Mouse (Mus musculus) lung, adult 10 weeks (tissue): ENCODE results near the gene Tmem63a. TPM values are rescaled to one million over a fixed set of nuclear protein-coding genes. Genes with fewer than 3 reads are reported as not detected.

ENCODE experiments used
- polyA plus RNA-seq: library from polyadenylated mRNA; stranded (reverse); fragments of 350-450 nt; fragmentation: Illumina TruSeq; extraction: RNeasy Lipid Tissue Mini Kit (QIAGEN cat#74804); gene quantifications from one replicate; pipeline ENCODE4 v1.2.3, GENCODE M21; 2014; ENCODE audit warnings: low read depth, low replicate concordance; ENCODE audit not compliant: insufficient read depth

Tmem63a gene
- 24.2 TPM for polyA plus RNA-seq

GRCm38 (mm10) chr1:180942166-180943031 is at the start of gene Tmem63a:
Gene Tmem63a (plus strand): TSS chr1:180942344.

DNA sequence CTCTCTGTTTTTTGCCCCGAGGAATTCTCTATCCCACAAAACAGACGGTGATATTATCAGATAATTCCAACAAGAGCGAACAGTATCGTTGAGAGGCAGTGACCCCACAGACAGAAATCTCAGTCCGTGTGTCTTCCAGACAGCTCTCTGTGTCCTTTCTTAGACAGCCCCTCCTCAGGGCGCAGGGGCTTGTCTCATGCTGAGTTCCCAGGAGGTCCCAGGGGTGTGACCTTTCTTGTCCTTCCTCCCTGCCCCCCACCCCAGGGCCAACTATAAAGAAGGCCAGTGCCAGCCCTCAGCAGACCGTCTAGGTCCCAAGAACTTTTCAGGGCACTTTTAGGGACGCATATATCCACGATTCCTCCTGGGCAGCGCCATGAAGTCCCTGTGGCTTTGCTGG is 49.3 kb upstream of the Tmem63a start, which contains the start of gene Lefty2:
Lefty2 (plus strand) TSS at position 301 of the 400 bp plus-strand sequence.

GRCm38 (mm10) chr1:180904039-180904814 is 37.9 kb upstream of the Tmem63a start, which contains the start of gene Pycr2:
Gene Pycr2 (plus strand): TSS chr1:180904293.

GRCm38 (mm10) chr1:180934467-180935419 is 7.4 kb upstream of the Tmem63a start, which contains the start of gene Lefty1:
Gene Lefty1 (plus strand): TSS chr1:180935022.

GRCm38 (mm10) chr1:181020756-181021487 is 78.8 kb downstream of the Tmem63a start, which contains the start of gene Ephx1:
Gene Ephx1 (minus strand): TSS chr1:181020904.

Other genes starting within 250 kb of the Tmem63a start
- gene Mixl1, start 245.3 kb upstream of the Tmem63a start, polyA plus RNA-seq: not detected
- 15.9 TPM for gene Acbd3, start 216.3 kb upstream of the Tmem63a start, polyA plus RNA-seq
- gene H3f3a, start 128.4 kb upstream of the Tmem63a start, polyA plus RNA-seq: 964 TPM
- gene Sde2, start 91.2 kb upstream of the Tmem63a start, polyA plus RNA-seq: 8.4 TPM
- not detected for gene Lefty2, start 49.2 kb upstream of the Tmem63a start, polyA plus RNA-seq
- gene Pycr2, start 38.1 kb upstream of the Tmem63a start, polyA plus RNA-seq: 38.1 TPM
- 4.6 TPM for gene Lefty1, start 7.3 kb upstream of the Tmem63a start, polyA plus RNA-seq
- 142 TPM for gene Ephx1, start 78.6 kb downstream of the Tmem63a start, polyA plus RNA-seq
- not detected for gene 9130409I23Rik, start 108.9 kb downstream of the Tmem63a start, polyA plus RNA-seq
- gene Nvl, start 201.9 kb downstream of the Tmem63a start, polyA plus RNA-seq: 5.4 TPM
- 52.9 TPM for gene Cnih4, start 202.3 kb downstream of the Tmem63a start, polyA plus RNA-seq